Mouse (Mus musculus): ENCODE data around the gene Sptbn4.
"Not testable (repeated sequence)": the region's sequence is repeated elsewhere in the genome, so short reads cannot be mapped to it uniquely, and the experiment has no call there.

Gene Sptbn4

GRCm38 (mm10) chr7:27447419-27448286 lies at the start of gene Sptbn4, which contains the start of gene Blvrb:
TSS of gene Sptbn4 (minus strand) at chr7:27447686.
TSS of gene Blvrb (plus strand) at chr7:27447978.
- peak; percentile 100 for DNase-seq (ENCODE audit: low read depth)

GRCm38 (mm10) chr7:27494659-27495367 lies 47.3 kb upstream of the Sptbn4 start:
- DNase-seq (ENCODE audit: low read depth): not testable (repeated sequence)

GRCm38 (mm10) chr7:27493450-27493849 lies 46.0 kb upstream of the Sptbn4 start:
- no peak for DNase-seq (ENCODE audit: low read depth)

GRCm38 (mm10) chr7:27493022-27493421 lies 45.5 kb upstream of the Sptbn4 start:
- DNase-seq (ENCODE audit: low read depth): no peak

GRCm38 (mm10) chr7:27491856-27492255 lies 44.4 kb upstream of the Sptbn4 start:
- DNase-seq (ENCODE audit: low read depth): no peak

GRCm38 (mm10) chr7:27490543-27491329 lies 43.2 kb upstream of the Sptbn4 start:
- peak; percentile 82 for DNase-seq (ENCODE audit: low read depth)

GRCm38 (mm10) chr7:27490227-27490542 lies 42.7 kb upstream of the Sptbn4 start:
- no peak for DNase-seq (ENCODE audit: low read depth)

- no peak for DNase-seq (ENCODE audit: low read depth)
These were observed 41.9 kb upstream of the Sptbn4 start for GRCm38 (mm10) chr7:27489270-27489869.

GRCm38 (mm10) chr7:27487740-27488268 lies 40.3 kb upstream of the Sptbn4 start:
- no peak for DNase-seq (ENCODE audit: low read depth)

GRCm38 (mm10) chr7:27486770-27487697 lies 39.5 kb upstream of the Sptbn4 start, which contains the start of gene Sertad1:
TSS of gene Sertad1 (plus strand) at chr7:27486910.
- peak; percentile 99 for DNase-seq (ENCODE audit: low read depth)

GRCm38 (mm10) chr7:27486102-27486769 lies 38.8 kb upstream of the Sptbn4 start:
- peak; percentile 53 for DNase-seq (ENCODE audit: low read depth)

GRCm38 (mm10) chr7:27483860-27484259 lies 36.4 kb upstream of the Sptbn4 start:
- no peak for DNase-seq (ENCODE audit: low read depth)

GRCm38 (mm10) chr7:27481627-27481969 lies 34.1 kb upstream of the Sptbn4 start:
- DNase-seq (ENCODE audit: low read depth): peak; percentile 61

- no peak for DNase-seq (ENCODE audit: low read depth)
These were observed 33.6 kb upstream of the Sptbn4 start for GRCm38 (mm10) chr7:27480927-27481626.

- no peak for DNase-seq (ENCODE audit: low read depth)
These were observed 33.0 kb upstream of the Sptbn4 start for GRCm38 (mm10) chr7:27480506-27480905.

- DNase-seq (ENCODE audit: low read depth): no peak
These were observed 32.3 kb upstream of the Sptbn4 start for GRCm38 (mm10) chr7:27479750-27480149.

- DNase-seq (ENCODE audit: low read depth): no peak
These were observed 31.1 kb upstream of the Sptbn4 start for GRCm38 (mm10) chr7:27478561-27478960.

- no peak for DNase-seq (ENCODE audit: low read depth)
These were observed 28.7 kb upstream of the Sptbn4 start for GRCm38 (mm10) chr7:27476098-27476635.

- no peak for DNase-seq (ENCODE audit: low read depth)
These were observed 28.1 kb upstream of the Sptbn4 start for GRCm38 (mm10) chr7:27475596-27475995.

Data from c-Kit-positive CD71-negative TER-119-negative erythroid progenitor cells, embryonic 14.5 days (primary cell).